Mouse (Mus musculus): Measurements from ENCODE around the gene Gatad2b. TPM values are rescaled to one million over a fixed set of nuclear protein-coding genes. Genes with fewer than 3 reads are reported as not detected.
A peak's percentile ranks its signal among the peaks of the same experiment; 100 is the strongest.
"Not testable (repeated sequence)": the region's sequence is repeated elsewhere in the genome, so short reads cannot be mapped to it uniquely, and the experiment has no call there.

The Gatad2b gene
- polyA plus RNA-seq (2016; fragmentation: Nextera tagmentation; extraction: Ambion mirVana) = 8.5 and 10.0 TPM in 2 replicates

GRCm38 (mm10) chr3:90292345-90293275 lies at the start of gene Gatad2b:
TSS of gene Gatad2b (plus strand) at chr3:90293178.
- Histone ChIP-seq H3K9me3 (replicated peaks) (no peaks in the 10 kb centered on the region), H3K9ac (peak within 1 kb of the TSS; percentile 85), H3K4me2 (peak within 1 kb of the TSS; percentile 82), H3K27me3 (replicated peaks) (no peaks in the 10 kb centered on the region), H3K36me3 (no peaks in the 10 kb centered on the region), H3K4me1 (replicated peaks) (peaks cover 24% of the 10 kb centered on the region), H3K4me3 (peak within 1 kb of the TSS; percentile 71), H3K27ac (ENCODE audit: poor library complexity, severe bottlenecking) (peak within 1 kb of the TSS; percentile 94)
- WGBS = under 1% methylated on average over 44 of the region's 47 CpGs
- peak; percentile 98 for ATAC-seq (ENCODE audit: insufficient number of reproducible peaks, low FRiP score)

GRCm38 (mm10) chr3:90245406-90245805 lies 47.6 kb upstream of the Gatad2b start:
- Histone ChIP-seq H3K27ac (ENCODE audit: poor library complexity, severe bottlenecking) (no peak overlapping the region), H3K9ac (no peak overlapping the region), H3K4me2 (no peak overlapping the region), H3K9me3 (replicated peaks) (no peaks in the 10 kb centered on the region), H3K4me1 (replicated peaks) (peaks cover 26% of the 10 kb centered on the region), H3K36me3 (peaks cover 4% of the 10 kb centered on the region), H3K4me3 (no peak overlapping the region), H3K27me3 (replicated peaks) (no peaks in the 10 kb centered on the region)
- no peak for ATAC-seq (ENCODE audit: insufficient number of reproducible peaks, low FRiP score)
- 65% methylated on average over 2 of the region's 2 CpGs for WGBS

GRCm38 (mm10) chr3:90247630-90247959 lies 45.4 kb upstream of the Gatad2b start:
- Histone ChIP-seq H3K27me3 (replicated peaks) (no peaks in the 10 kb centered on the region), H3K9me3 (replicated peaks) (no peaks in the 10 kb centered on the region), H3K36me3 (peaks cover 19% of the 10 kb centered on the region), H3K4me2 (peak overlapping the region; percentile 83), H3K4me3 (peak overlapping the region; percentile 68), H3K9ac (peak overlapping the region; percentile 83), H3K27ac (ENCODE audit: poor library complexity, severe bottlenecking) (peak overlapping the region; percentile 94), H3K4me1 (replicated peaks) (peaks cover 33% of the 10 kb centered on the region)
- no peak for ATAC-seq (ENCODE audit: insufficient number of reproducible peaks, low FRiP score)
- 2% methylated on average over 3 of the region's 3 CpGs for WGBS

GRCm38 (mm10) chr3:90247960-90248745 lies 44.8 kb upstream of the Gatad2b start, which contains the start of gene Slc39a1:
TSS of gene Slc39a1 (plus strand) at chr3:90248172.
- Histone ChIP-seq H3K36me3 (peaks cover 19% of the 10 kb centered on the region), H3K9me3 (replicated peaks) (no peaks in the 10 kb centered on the region), H3K9ac (peak within 1 kb of the TSS; percentile 83), H3K27ac (ENCODE audit: poor library complexity, severe bottlenecking) (peak within 1 kb of the TSS; percentile 94), H3K4me3 (peak within 1 kb of the TSS; percentile 68), H3K4me1 (replicated peaks) (peaks cover 28% of the 10 kb centered on the region), H3K4me2 (peak within 1 kb of the TSS; percentile 83), H3K27me3 (replicated peaks) (no peaks in the 10 kb centered on the region)
- ATAC-seq (ENCODE audit: insufficient number of reproducible peaks, low FRiP score) = peak; percentile 94
- under 1% methylated on average over 44 of the region's 44 CpGs for WGBS

GRCm38 (mm10) chr3:90248746-90249100 lies 44.3 kb upstream of the Gatad2b start:
- Histone ChIP-seq H3K9me3 (replicated peaks) (no peaks in the 10 kb centered on the region), H3K27me3 (replicated peaks) (no peaks in the 10 kb centered on the region), H3K4me3 (peak overlapping the region; percentile 68), H3K4me1 (replicated peaks) (peaks cover 25% of the 10 kb centered on the region), H3K27ac (ENCODE audit: poor library complexity, severe bottlenecking) (peak overlapping the region; percentile 94), H3K9ac (peak overlapping the region; percentile 83), H3K36me3 (peaks cover 19% of the 10 kb centered on the region), H3K4me2 (peak overlapping the region; percentile 83)
- under 1% methylated on average over 10 of the region's 10 CpGs for WGBS
- ATAC-seq (ENCODE audit: insufficient number of reproducible peaks, low FRiP score) = peak; percentile 29; the same call in 1 of the 2 replicates

- no peak overlapping the region for H3K9ac ChIP-seq
- H3K9me3 ChIP-seq (replicated peaks) = no peaks in the 10 kb centered on the region
- H3K36me3 ChIP-seq = peaks cover 19% of the 10 kb centered on the region
- no peak overlapping the region for H3K27ac ChIP-seq (ENCODE audit: poor library complexity, severe bottlenecking)
- WGBS = 78% methylated on average over 6 of the region's 6 CpGs
- no peak overlapping the region for H3K4me3 ChIP-seq
- no peak for ATAC-seq (ENCODE audit: insufficient number of reproducible peaks, low FRiP score)
- no peak overlapping the region for H3K4me2 ChIP-seq
- no peaks in the 10 kb centered on the region for H3K27me3 ChIP-seq (replicated peaks)
- peaks cover 28% of the 10 kb centered on the region for H3K4me1 ChIP-seq (replicated peaks)
Measured at GRCm38 (mm10) chr3:90250791-90251190, 42.2 kb upstream of the Gatad2b start.

GRCm38 (mm10) chr3:90251731-90252226 lies 41.2 kb upstream of the Gatad2b start:
- peaks cover 20% of the 10 kb centered on the region for H3K36me3 ChIP-seq
- 89% methylated on average over 9 of the region's 12 CpGs for WGBS
- H3K27ac ChIP-seq (ENCODE audit: poor library complexity, severe bottlenecking); H3K27me3 ChIP-seq (replicated peaks); H3K4me3 ChIP-seq; ATAC-seq (ENCODE audit: insufficient number of reproducible peaks, low FRiP score); H3K4me2 ChIP-seq; H3K9me3 ChIP-seq (replicated peaks); H3K9ac ChIP-seq: not testable (repeated sequence)
- peaks cover 28% of the 10 kb centered on the region for H3K4me1 ChIP-seq (replicated peaks)

GRCm38 (mm10) chr3:90252659-90253058 lies 40.3 kb upstream of the Gatad2b start:
- not testable (repeated sequence) for ATAC-seq (ENCODE audit: insufficient number of reproducible peaks, low FRiP score); H3K9ac ChIP-seq; H3K4me3 ChIP-seq; H3K27ac ChIP-seq (ENCODE audit: poor library complexity, severe bottlenecking); H3K9me3 ChIP-seq (replicated peaks); H3K27me3 ChIP-seq (replicated peaks); H3K4me2 ChIP-seq
- Histone ChIP-seq H3K36me3 (peaks cover 29% of the 10 kb centered on the region), H3K4me1 (replicated peaks) (peaks cover 26% of the 10 kb centered on the region)
- WGBS = 77% methylated on average over 2 of the region's 2 CpGs

- H3K27me3 ChIP-seq (replicated peaks); ATAC-seq (ENCODE audit: insufficient number of reproducible peaks, low FRiP score); H3K9me3 ChIP-seq (replicated peaks); H3K27ac ChIP-seq (ENCODE audit: poor library complexity, severe bottlenecking); H3K4me3 ChIP-seq: not testable (repeated sequence)
- H3K4me1 ChIP-seq (replicated peaks) = peaks cover 25% of the 10 kb centered on the region
- H3K9ac ChIP-seq = 0 out of 2 replicates have a peak overlapping the region, but pooled peaks have one; percentile 60
- peak overlapping the region; percentile 85; the same call in 1 of the 2 replicates for H3K4me2 ChIP-seq
- peaks cover 34% of the 10 kb centered on the region for H3K36me3 ChIP-seq
- 62% methylated on average over 1 of the region's 1 CpGs for WGBS
Measured at GRCm38 (mm10) chr3:90253174-90253573, 39.8 kb upstream of the Gatad2b start.

GRCm38 (mm10) chr3:90253653-90254418 lies 39.1 kb upstream of the Gatad2b start, which contains the start of gene Crtc2:
TSS of gene Crtc2 (plus strand) at chr3:90254163.
- 2% methylated on average over 40 of the region's 40 CpGs for WGBS
- peak; percentile 97 for ATAC-seq (ENCODE audit: insufficient number of reproducible peaks, low FRiP score)
- Histone ChIP-seq H3K9me3 (replicated peaks) (no peaks in the 10 kb centered on the region), H3K4me2 (peak within 1 kb of the TSS; percentile 85), H3K27me3 (replicated peaks) (no peaks in the 10 kb centered on the region), H3K9ac (peak within 1 kb of the TSS; percentile 86), H3K36me3 (peaks cover 41% of the 10 kb centered on the region), H3K27ac (ENCODE audit: poor library complexity, severe bottlenecking) (peak within 1 kb of the TSS; percentile 91), H3K4me1 (replicated peaks) (peaks cover 23% of the 10 kb centered on the region), H3K4me3 (peak within 1 kb of the TSS; percentile 87)
